Mouse (Mus musculus) limb, embryonic 15.5 days (tissue): ENCODE results near the gene Dlx2. TPM values are rescaled to one million over a fixed set of nuclear protein-coding genes. Genes with fewer than 3 reads are reported as not detected.

ENCODE experiments used
- polyA plus RNA-seq: library from polyadenylated mRNA; unstranded; fragments of >200 nt; fragmentation: Nextera tagmentation; extraction: Ambion mirVana; gene quantifications from 2 replicates; pipeline ENCODE4 v1.2.1, GENCODE M21; 2015

The Dlx2 gene
- polyA plus RNA-seq, 1 experiment from 2014 or later = 3.5 TPM

Other genes starting within 250 kb of the Dlx2 start
- gene Slc25a12, start 179.0 kb downstream of the Dlx2 start, polyA plus RNA-seq = 33.5 and 42.9 TPM in 2 replicates
- gene Hat1, start 157.8 kb downstream of the Dlx2 start, polyA plus RNA-seq = 93.8 and 107 TPM in 2 replicates
- gene Metap1d, start 93.5 kb downstream of the Dlx2 start, polyA plus RNA-seq = 40.9 and 41.6 TPM in 2 replicates
- 3.9 and 4.4 TPM in 2 replicates for gene Dlx1, start 18.6 kb downstream of the Dlx2 start, polyA plus RNA-seq
- gene Itga6, start 198.9 kb upstream of the Dlx2 start, polyA plus RNA-seq = 38.5 and 47.2 TPM in 2 replicates